Mouse (Mus musculus) CD8-positive naive resting alpha-beta T cell, adult 2 months (primary cell): ENCODE data around the gene Limch1.

Experiments
- DNase-seq, 2 experiments: peaks; one replicate each; pipeline ENCODE4 v3.0.0; 2022; ENCODE audit warnings: low read depth in 2 of 2, low spot score in 2 of 2

The Limch1 gene

GRCm38 (mm10) chr5:66871521-66872050, 126.0 kb downstream of the Limch1 start:
- no peak for DNase-seq

- DNase-seq, result no peak
Measured at GRCm38 (mm10) chr5:66872053-66872452, 126.4 kb downstream of the Limch1 start.

DNA sequence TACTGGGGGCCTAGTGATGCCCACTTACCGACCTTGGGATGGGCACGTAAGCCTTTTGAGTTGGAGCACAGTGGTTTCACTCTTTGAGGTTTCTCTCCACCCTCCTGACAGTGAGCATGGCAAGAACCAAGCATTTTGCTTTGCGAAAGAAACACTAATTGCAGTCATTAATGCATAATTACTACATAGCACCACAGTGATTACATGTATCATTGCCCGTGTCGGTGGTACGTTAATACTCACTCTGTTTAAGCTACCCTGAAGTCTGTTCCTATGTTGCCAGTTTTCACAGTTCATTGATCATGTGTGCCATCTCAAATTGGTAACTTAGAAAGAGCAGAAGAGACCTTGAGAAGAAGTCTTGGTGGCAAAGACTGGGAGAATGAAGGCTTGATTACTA, 127.1 kb downstream of the Limch1 start:
- no peak for DNase-seq

DNA sequence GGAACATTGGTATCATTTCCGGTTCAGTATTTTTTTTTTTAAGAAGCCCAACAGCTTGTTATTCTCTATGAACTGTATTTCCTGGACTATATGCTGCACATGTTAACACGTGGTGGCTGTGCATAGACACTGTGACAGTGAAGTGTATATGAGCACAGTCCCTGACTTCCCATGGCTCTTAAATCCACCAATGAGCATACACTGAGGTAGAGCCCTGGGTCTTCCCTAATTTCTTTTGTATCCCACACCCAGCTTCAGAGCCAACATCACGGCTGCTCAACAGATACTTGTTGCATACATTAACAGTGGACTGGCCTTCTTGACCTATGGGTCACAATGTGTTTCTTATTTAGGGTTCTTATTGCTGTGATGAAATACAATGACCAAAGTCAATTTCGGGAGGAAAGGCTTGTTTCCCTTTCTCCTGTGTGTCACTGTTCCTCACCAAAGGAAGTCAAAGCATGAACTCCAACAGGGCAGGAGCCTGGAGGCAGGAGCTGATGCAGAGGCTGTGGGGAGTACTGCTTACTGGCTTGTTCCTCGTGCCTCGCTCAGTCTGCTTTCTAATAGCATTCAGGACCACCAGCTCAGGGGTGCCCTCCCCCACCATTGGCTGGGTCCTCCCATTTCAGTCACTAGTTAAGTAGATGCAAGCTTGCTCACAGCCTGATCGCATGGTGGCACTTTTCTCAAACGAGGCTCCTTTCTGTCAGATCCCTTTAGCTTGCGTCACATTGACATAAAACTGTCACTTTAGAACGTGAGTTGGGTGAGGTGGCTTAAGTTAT, 130.6 kb downstream of the Limch1 start:
- DNase-seq, result no peak

GRCm38 (mm10) chr5:66877066-66877465, 131.4 kb downstream of the Limch1 start:
- DNase-seq, result no peak

DNA sequence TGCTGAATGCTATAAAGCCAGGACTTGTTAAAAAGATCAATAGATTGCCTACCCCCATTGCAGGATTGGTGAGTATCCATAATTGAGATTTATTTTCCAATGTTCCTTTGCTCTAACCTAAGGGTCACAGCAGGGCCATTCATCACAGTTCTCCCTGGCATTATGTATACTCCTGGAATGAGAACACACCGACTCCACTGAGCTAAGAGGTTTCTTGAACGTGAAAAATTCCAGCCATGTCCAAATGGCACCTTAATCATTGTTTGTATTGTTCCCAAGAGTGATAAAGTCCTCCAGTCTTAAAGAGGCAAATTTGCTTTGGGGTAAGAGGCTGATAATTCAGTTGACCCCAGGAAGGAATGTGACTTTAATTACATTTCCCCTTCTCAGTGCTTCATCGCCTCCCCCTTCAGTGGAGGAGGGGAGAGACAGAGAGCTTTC, 136.3 kb downstream of the Limch1 start:
- DNase-seq, result no peak

DNA sequence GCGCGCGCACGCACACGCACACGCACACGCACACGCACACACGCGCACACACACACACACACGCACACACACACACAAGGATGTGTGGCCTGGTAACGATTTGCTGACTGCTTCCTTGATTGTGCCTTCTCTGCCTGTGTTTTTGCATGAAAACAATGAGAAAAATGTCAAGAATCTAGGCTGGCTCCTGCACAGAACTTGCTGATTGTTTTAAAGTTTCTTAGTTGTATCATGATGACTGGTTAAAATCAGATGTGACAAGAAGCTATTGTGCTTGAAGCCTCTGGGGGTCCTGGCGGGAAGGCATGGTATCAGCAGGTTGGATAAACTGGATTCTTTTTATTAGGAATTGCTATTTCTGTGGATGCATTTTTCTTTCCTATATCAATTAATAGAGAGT, 137.1 kb downstream of the Limch1 start:
- no peak for DNase-seq

DNA sequence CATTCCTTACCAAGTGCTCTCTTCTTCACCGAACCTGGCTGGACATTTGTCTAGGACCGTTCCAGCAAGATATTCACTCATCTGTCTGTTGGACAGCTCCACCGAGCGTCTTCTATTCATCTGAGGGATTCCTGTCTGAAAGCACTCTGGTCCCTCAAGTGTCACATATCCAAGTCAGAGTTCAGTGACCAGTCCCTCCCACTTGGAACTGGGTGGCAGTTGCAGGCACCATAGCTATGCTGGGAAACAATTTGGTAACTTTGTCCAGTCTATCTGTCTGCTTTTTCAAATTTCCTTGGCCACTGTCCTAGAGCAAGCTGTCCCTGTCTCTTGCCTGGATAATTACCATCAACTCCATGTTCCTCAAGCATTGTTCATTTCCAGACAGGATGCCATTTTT, 138.9 kb downstream of the Limch1 start:
- DNase-seq, result no peak

- no peak for DNase-seq
Measured at GRCm38 (mm10) chr5:66886410-66887120, 140.9 kb downstream of the Limch1 start.

DNA sequence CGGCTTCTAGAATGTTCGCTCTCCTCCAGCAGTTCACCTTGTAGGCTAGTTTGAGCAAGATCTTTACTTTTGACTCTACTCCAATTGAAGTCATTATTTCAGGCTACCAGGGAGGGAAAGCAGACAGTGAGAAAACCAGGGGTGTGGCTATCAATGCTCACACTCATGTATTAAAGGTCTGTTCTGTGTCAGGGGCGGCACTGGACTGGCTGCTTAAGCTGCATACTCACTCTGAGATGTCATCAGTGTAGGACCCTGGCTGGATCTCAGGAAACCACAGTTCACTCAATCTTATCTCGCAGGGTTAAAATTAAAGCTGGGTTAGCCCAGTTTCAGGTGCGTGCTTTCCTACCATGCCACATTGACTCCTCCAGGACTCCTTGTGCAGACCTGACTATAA, 142.4 kb downstream of the Limch1 start:
- DNase-seq, result no peak

DNA sequence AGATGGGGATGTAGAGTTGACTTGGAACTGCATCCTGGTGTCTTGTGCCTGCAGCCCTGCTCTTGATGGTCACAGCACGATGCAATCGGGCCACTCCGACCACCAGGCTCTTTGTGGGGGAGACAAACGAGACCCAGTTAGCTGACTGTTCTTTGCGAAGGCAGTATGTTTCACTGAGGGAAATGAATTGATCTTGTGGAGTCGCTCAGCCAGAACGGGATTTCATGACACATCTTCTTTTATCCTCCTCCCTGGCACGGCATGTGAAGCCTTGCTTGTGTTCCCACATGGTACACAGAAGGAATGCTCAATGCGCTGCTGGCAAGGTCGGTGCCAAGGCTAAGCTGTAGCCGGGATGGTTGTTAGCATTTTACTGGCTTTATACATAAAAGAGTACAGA, 143.7 kb downstream of the Limch1 start:
- no peak for DNase-seq

DNA sequence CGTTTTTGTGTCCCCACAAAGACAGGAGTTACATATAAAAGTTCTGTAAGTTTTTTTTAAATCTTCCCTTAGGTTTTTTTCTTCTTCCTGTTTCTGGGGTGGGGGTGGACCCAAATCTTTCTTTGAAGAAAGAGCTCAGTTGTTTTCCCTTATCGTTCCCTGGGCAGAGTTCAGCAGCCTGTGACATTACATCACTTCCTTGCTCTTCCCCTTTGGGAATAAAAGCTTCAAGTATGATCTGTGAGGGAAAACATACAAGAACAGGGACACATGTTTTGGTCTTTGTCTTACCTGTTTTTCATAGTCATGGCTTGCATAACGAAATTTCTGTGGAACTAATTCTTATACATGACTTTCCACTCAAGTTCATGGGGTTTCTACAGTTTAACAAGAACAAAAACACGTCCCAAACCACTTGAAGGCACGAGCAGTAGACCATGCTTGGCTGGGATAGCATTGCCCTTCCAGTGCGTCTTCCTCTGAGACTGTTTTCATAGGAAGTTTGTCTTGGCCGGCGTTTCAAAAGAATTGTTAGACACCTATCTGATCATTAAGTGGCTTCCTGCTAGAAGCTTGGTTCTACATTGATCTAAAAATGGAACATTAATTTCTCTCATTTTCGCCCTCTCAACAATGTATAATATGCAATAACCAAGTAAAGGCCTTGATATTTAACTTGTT, 150.0 kb downstream of the Limch1 start:
- DNase-seq, result no peak

DNA sequence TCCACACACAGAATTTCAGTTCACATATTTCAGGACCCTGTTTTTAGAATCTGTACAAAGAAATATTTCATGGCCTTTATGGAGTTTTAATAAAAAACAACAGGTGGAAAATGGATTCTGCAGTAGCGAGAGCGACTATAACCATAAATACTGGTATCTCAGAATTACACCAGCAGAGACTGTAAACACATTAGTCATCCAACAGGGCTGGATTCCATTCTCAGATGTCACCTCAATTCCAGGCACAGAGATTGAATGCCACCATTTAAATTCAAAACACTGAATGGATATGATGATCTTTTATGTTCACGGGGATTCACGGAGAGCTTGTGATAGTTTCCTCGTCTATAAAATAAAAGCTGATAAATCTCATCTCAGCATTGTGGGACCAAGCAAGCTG, 152.0 kb downstream of the Limch1 start:
- DNase-seq, result no peak

DNA sequence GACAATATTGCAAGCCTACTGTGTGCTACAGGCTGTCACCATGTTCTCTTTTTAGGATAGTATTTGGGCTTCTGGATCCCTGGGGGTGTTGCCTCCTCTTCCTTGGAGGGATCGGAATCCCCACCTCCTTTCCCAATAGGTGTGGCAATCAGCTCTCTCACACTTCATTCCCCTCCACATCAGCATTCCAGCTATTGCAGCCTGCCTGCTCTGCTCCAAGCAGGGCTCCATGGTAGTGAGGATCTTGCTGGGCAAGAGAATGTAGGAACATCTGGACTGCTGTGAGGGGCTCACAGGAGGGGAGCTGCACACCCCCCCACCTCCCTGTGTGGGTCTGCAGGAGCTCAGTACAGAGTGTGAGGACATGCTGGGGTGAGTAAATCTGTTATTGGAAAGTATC, 152.6 kb downstream of the Limch1 start:
- DNase-seq, result no peak

DNA sequence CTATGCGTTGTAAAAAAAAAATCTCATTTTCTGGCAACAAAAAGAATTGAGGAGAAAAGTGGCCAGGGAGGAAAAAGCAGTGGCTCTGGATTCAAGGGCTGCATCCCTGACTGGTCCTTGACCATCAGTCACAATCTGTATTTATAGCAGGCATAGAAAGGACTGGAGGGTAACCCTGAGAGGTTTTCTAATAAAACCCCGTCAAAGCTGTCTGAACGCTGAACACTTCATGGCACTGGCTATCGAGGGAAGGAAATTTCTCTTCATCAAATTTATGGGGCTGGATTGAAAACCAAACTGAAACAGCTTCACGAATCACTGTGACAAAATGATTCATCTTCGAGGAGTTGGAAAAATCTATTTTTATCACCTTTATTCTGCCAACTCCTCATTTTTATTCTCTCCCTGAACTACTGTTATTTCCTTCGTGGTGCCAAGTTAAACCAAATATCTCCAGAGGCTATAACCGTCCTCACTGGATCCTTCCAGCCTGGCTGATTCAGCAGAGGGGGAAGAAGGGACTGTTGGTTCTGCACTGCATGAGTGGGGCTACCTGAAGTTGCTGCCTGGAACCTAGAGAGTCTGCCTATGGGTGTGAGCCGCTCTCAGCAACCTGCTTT, 153.3 kb downstream of the Limch1 start:
- DNase-seq, result no peak

DNA sequence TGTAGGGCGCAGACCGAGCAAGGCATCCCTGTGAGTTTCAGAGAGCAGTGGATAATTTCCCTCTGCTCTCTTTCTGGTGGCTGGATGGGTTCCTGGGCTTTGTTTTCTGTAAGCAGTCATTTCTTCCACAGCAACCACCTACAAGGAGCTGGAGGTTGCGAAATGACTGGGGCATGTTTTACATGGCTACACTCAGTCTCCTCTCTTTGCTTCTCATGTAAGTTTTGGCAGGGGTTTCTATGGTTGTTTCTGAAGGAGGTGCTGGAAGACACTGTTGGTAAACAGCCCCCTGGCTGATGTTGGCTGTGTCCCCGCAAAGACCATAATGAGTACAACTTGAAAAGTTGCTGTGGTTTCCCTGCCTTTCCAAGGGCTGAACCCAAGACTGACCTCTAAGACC, 155.5 kb downstream of the Limch1 start:
- no peak for DNase-seq

GRCm38 (mm10) chr5:66904835-66905234, 159.2 kb downstream of the Limch1 start:
- DNase-seq, result no peak

GRCm38 (mm10) chr5:66908883-66909282, 163.3 kb downstream of the Limch1 start:
- no peak for DNase-seq

DNA sequence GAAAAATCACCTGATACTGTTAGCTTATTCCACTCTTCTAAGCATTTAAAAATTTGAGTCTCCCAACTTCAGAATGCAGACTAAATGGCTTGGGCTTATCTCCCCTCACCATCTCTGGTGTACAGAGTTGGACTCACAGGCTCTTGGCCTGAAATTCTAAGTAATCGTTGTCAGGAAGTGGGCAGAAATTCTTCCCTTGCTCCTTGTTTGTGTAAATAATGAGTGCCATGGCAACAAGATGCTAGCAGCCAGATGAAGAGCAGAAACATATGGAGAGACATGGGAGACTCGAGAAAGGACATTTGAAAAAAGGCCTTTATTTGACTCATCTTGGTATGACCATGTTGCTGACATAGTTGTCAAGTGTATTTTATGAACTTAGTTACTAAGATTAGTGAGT, 164.3 kb downstream of the Limch1 start:
- no peak for DNase-seq

DNA sequence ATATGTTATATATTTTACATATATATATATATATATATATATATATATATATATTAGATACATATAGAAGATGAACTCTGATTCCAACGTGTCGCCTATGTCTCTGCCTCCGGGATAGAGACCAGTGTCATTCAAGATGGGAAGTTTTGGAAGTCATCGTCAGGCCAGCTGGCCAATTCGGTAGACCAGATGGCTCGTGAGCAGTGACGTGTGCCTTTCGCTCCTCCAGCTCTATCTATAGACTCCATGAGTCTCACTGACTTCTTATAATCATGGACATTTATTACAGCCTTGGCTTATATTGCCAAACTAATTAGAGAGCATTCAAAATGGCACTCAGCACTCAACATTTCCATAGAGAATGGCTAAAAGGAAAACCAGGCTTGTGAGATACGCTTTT, 165.0 kb downstream of the Limch1 start:
- no peak for DNase-seq

GRCm38 (mm10) chr5:66911068-66911467, 165.4 kb downstream of the Limch1 start:
- DNase-seq, result no peak
